Mouse (Mus musculus) spleen, postnatal 10 days (tissue): ENCODE results near the gene Smim11.

Experiments
- DNase-seq, 2 experiments: peaks; one replicate each; pipeline ENCODE4 v3.0.0; 2021 to 2022; ENCODE audit warnings: low spot score in 2 of 2

The Smim11 gene

DNA sequence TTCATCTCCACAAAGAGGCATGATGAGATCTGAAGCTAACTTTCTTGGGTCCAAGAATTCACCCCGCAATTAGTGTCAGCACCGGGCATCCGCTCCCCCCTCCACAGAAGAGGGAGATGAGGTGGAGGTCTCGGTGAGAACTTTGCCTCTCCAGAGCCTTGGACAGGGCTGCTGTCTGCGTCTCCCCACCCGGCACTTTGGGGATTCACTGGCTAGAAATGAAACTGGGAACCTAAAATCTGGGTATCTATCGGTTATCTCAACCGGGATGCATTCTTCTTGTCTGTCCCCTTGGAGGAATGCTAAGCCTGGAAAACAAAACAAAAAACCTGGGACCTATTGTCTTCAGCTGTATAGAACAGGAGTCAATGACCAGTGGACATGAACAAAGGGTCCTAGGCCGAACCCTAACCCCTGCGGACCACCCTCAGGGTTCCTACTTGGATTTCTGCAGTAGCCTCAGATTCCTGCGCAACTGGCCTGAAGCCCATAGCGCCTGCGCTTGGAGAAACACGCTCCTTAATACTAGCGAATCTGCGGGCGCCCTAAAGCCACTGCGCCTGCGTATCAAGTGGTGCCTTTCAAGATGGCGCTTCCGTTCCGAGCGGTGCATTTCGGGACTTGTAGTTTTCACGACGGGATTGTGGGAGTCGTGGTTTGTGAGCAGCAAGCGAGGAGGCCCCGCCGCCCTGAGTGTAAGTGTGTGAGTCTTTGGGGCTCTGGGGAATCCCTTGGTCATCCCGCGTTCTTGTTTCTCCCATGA lies at the start of gene Smim11:
Gene Smim11, plus strand, starts transcription at position 638 of the 763 bp plus-strand sequence.
- DNase-seq, result peak; percentile 85 to 96

- DNase-seq, result no peak
These were observed 46.8 kb upstream of the Smim11 start for GRCm38 (mm10) chr16:92254316-92254715.

DNA sequence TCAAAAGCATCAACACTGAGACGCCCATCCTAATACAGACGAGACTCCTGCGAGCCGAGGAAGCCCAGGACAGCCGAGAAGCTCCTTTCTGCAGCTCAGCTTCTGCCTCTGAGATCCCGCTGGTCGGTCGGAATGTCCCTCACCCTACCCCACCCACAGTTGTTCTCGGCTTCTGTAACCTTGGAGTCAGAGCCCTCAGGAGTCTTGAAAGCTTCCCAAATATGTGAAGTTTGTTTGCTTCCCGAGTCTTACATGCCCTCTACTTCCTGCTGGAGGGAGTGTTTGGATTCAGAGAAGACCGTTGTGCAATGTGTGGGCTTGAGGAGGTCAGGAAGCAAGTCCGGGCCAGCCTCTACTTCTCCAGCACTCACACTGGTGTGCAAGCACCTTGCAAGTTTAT lies 33.2 kb upstream of the Smim11 start:
- DNase-seq, result no peak

DNA sequence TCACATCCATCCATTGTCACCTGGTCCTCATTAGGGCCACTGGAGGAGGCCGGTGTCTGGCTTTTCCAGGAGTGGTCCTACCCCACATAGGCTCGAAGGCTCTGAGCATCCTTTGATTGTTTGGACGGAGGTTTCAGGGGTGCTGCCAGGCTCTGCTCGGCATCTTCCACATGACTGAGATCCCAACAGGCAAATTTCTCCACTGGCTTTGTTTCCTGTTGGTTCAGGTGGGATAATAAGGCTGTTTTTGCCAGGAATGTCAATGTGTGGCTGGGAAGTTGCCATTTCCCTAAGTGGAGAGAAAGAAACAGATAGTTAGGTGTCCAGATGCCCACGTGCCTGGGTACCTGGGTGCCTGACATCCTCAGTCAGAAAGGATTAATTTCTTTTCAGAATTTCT lies 26.6 kb upstream of the Smim11 start:
- no peak for DNase-seq

- no peak for DNase-seq
These were observed 25.6 kb upstream of the Smim11 start for GRCm38 (mm10) chr16:92275526-92275925.

DNA sequence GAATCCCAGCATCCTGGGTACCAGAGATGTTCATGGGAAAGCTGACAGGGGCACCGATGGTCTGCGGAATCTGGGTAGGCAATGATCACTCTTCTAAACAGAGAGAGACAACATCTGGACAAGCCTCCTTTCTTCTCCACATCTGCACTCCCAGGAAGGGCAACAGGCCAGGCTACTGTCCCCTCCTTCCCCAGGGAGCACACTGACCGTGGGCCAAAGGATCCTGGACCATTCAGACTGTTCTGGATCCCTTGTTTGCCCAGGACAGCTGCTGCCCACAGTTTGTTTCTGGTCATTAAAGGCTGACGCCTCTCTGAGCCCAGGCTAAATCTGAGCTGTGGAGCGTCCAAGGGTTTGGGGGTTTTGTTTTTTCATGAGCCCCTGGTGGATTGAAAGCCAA lies 18.4 kb upstream of the Smim11 start:
- no peak for DNase-seq

DNA sequence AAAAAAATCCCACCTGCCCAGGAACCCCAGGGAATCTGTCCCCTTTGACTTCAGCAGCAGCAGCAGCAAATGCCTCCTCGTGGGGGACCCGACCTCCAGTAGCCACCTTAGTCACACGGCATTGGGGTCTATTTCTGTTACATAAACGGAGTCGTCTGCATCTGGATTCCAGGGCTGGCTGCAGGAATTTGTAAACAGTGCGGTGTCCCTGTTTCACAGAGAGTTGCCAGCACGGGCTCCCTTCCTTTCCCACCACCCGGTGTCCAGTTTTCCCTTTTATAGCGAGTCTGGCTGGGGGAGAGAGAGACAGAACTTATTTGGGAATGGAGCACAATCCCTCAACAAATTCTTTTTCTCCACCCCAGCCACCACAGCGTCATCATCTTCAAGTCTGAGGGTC lies 16.0 kb upstream of the Smim11 start:
- no peak for DNase-seq

GRCm38 (mm10) chr16:92286609-92287008 lies 14.5 kb upstream of the Smim11 start:
- DNase-seq, result peak; percentile 77 to 86

GRCm38 (mm10) chr16:92288778-92289177 lies 12.3 kb upstream of the Smim11 start:
- no peak for DNase-seq

GRCm38 (mm10) chr16:92290045-92290444 lies 11.0 kb upstream of the Smim11 start:
- no peak for DNase-seq

DNA sequence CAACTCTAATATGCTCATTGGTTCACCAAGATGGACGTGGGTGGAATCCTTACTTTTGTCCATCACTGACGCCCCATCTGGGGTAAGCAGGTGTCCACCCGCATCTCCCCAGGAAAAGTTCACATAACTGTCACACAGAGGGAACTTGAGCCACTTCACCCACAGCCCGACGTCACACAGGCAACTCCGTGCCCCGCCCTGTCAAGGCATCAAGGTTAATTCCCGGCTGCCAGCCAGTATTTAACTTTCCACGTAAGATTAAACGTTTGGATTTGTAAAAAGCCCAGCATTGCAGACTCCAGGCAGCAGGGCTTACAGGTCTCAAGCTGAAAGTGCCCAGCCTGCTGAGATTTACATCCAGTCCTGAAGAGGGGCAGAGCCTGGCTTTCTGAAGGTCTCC lies 9.0 kb upstream of the Smim11 start, which contains the start of gene Kcne2:
Gene Kcne2, plus strand, starts transcription at position 289 of the 400 bp plus-strand sequence.
- no peak for DNase-seq

GRCm38 (mm10) chr16:92294267-92294970 lies 6.7 kb upstream of the Smim11 start:
- DNase-seq, result no peak

GRCm38 (mm10) chr16:92295328-92295727 lies 5.8 kb upstream of the Smim11 start:
- DNase-seq, result no peak

DNA sequence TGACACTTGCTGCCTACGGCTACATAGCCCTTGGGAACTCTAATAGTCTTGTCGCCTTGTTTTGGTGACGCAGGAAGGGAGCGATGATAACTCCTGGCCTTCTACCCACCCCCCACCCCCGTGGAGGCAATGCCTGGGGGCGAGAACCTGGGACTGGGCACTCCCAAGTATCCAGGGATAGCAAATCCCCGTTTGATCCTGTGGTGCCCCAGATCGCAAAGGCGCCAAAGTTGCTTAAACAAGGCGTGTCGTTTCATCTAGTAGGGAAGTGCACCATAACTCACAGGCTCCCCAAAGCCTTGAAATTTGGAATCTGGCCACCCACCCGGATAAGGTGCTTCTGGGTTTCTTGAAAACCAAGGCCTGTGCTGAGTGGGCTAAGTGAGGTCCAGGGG lies 323 bp downstream of the Smim11 start:
- peak in 1 of 2 experiments; percentile 45 for DNase-seq

DNA sequence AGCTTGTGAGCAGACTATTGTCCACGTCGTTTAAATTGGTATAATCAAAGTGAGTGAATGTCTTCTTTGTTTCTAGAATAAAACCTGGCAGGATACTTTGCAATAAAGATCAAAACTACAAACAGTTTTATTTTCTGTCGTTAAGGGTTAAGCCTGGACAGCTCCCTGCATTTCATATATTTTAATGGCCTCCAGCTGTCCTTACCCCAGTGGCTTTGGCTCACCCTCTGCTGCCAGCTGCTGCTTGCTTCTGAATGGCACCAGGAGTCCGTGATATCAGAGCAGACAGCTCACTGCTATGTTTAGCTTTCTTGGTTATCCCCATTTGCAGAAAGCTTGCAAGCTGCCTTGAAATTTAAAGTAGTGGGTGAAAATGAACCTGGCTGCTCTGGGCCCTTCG lies 903 bp downstream of the Smim11 start:
- no peak for DNase-seq

DNA sequence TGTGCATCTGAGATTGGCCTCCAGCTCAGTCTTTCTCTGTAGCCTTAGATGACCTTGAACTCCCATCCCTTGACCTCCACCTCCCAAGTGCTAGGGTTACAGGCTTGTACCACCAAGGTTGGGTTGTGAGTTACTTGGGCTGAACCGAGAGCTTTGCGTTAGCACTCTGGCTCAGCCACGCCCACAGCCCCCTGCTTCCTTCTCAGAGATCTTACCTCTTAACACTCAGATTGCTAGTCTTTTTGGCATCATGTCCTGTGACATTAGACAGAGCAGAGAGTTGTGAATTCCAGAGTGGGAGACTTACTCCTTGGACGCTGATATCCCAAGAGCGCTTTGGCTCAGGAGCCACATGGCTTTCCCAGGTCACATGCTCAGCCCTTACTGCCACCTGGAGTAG lies 1.4 kb downstream of the Smim11 start:
- DNase-seq, result peak; percentile 11 to 40

GRCm38 (mm10) chr16:92305519-92305918 lies 4.4 kb downstream of the Smim11 start:
- DNase-seq, result peak in 1 of 2 experiments; percentile 57

GRCm38 (mm10) chr16:92307947-92308346 lies 6.9 kb downstream of the Smim11 start:
- no peak for DNase-seq

DNA sequence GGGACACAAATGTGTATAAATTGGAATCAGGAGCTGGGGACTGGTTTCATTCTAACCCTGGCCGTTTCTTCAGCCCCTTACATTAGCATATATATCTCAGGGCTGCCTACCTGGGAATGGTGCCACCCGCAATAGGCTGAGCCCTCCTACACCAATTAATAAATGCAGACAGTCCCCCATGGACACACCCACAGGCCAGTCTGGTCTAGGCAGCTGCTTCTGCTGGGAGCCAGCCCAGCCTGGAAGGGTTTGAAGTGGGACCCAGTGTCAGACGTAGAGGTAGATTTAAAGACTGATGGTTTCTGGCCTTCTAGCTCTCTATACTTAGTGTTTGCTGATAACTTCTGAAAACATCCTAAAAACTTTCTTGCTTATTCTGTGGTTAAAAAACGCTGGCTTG lies 8.0 kb downstream of the Smim11 start:
- DNase-seq, result no peak

DNA sequence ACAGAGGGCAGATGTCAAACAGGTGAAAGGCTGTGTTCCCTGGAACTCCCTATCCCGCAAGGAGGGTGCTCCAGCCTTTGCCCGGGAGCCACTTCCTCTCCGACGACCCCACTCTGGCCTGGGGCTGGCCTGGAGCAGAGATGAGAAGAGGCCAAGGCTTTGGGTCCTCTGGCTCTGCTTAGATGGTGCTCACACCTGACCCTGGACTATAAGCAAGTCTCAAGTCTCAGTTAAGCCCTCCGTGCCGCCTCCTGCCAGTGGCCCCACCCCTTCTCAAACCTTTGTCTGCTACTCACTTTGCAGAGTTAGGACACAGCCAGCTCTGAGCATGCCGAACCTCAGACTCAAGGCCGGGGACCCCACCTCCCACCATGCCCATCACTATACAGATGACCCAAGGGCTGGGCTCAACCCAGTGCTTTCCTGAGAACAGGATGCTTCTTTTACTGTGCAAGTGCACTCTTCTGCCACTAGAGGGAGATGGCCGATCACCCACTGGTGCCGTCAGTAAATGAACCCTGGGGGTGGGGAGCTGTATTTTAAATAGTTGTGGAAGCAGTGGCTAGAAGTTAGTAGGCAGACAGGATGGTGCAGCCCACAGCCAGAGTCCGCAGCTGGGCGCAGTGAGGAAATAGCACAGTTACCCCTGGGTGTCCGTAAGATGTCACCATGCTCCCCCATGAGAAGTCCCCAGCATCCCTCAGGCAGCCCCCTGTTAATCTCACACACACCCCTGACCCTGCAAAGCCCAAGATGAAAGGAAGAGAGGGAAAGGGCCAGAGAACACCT lies 13.1 kb downstream of the Smim11 start:
- peak; percentile 13 to 41 for DNase-seq

- DNase-seq, result no peak
These were observed 15.1 kb downstream of the Smim11 start for GRCm38 (mm10) chr16:92316049-92316738.
